ENCODE assay signal across 9 mouse cellular contexts in the genomic region with DNA sequence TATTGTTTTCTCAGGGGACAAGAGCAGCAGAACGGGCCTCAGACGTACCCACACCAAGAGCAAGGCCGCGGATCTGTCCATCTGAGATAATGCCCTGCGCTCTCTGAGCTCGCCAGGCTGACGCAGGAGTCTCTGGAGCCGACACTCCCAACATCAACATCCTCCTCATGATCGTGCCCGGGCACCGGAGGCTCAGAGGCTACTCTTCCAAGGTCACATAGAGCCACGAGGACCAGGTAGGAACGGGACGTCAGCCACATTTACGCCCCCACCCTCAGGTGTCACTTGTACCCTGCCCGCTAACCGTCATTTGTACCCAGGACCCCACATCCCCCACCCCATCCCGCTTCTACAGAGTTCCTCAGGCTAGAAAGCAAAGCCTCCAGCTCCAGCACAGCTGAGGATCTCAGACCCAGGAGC. TPM values are rescaled to one million over a fixed set of nuclear protein-coding genes. Genes with fewer than 3 reads are reported as not detected.
A peak's percentile ranks its signal among the peaks of the same experiment; 100 is the strongest.
DNase-seq lines count a peak whose midpoint lies in the region; ATAC-seq and TF ChIP-seq lines count a peak whose summit lies in the region.
"Had no signal": no experiment of that assay in that cellular context is flagged by ENCODE, and none has a peak within 500 bp of the region (broad histone marks: within the 10 kb centered on the region; RNA-seq: fewer than 3 reads in every experiment).

No protein-coding gene starts in this region.

- H3K79me2 ChIP-seq in MEL (ENCODE audit: control insufficient read depth, insufficient read depth, low read length, poor library complexity): peaks cover 6% of the 10 kb centered on the region

- H3K36me3 ChIP-seq in heart, embryonic 15.5 days: peaks cover 3% of the 10 kb centered on the region; the same call in 1 of the 2 replicates
- H3K36me3 ChIP-seq in MEL (ENCODE audit: control insufficient read depth in 1 of 2, insufficient read depth in 2 of 2, low read length in 2 of 2): no peaks in the 10 kb centered on the region; a peak in 2 of 4 replicates
- peaks cover 44% of the 10 kb centered on the region for H3K36me3 ChIP-seq in erythroblast, embryonic 14.5 days (ENCODE audit: control insufficient read depth)
- H3K36me3 ChIP-seq in limb, embryonic 10.5 days: peaks cover 12% of the 10 kb centered on the region

- TF ChIP-seq POLR2A in MEL (IDR thresholded peaks at IDR 0.05; ENCODE audit: control insufficient read depth in 1 of 2, insufficient read depth in 1 of 2, low read depth in 1 of 2, low read length in 2 of 2, poor library complexity in 1 of 2): no peak

- H3K4me2 ChIP-seq in heart, embryonic 15.5 days: peak overlapping the region; percentile 86

- TF ChIP-seq RAD21 in MEL (IDR thresholded peaks at IDR 0.05; ENCODE audit: low read depth, low read length): no peak

- no peak for DNase-seq in heart, adult 9 months (ENCODE audit: low spot score in 2 of 2)
- peak; percentile 65 for DNase-seq in MEL (ENCODE audit: low read depth, low spot score)
- no peak for DNase-seq in limb, embryonic 10.5 days (ENCODE audit: low spot score)
- no peak for DNase-seq in yolk sac, embryonic 10.5 days (ENCODE audit: low spot score)
- no peak for DNase-seq in thymus, adult 18-20 months

- TF ChIP-seq EP300 in MEL (IDR thresholded peaks at IDR 0.05; ENCODE audit: low read depth in 1 of 2, low read length in 2 of 2): no peak

- H3K9me3 ChIP-seq in heart, embryonic 15.5 days (replicated peaks): no peaks in the 10 kb centered on the region
- H3K9me3 ChIP-seq in MEL (replicated peaks; ENCODE audit: insufficient read depth, low read length): no peaks in the 10 kb centered on the region
- H3K9me3 ChIP-seq in erythroblast, embryonic 14.5 days (ENCODE audit: control insufficient read depth, low read length): no peaks in the 10 kb centered on the region
- H3K9me3 ChIP-seq in limb, embryonic 10.5 days (replicated peaks): no peaks in the 10 kb centered on the region

- H3K4me3 ChIP-seq in heart, embryonic 15.5 days: peak overlapping the region; percentile 87
- H3K4me3 ChIP-seq in MEL (ENCODE audit: control insufficient read depth in 1 of 2, insufficient read depth in 1 of 2, low read depth in 2 of 2, low read length in 2 of 2): peak overlapping the region; percentile 66 to 80
- H3K4me3 ChIP-seq in erythroblast, embryonic 14.5 days (replicated peaks): peak overlapping the region; percentile 79
- H3K4me3 ChIP-seq in limb, embryonic 10.5 days: peak overlapping the region; percentile 82

- peaks cover 31% of the 10 kb centered on the region for H3K4me1 ChIP-seq in heart, embryonic 15.5 days (replicated peaks)
- H3K4me1 ChIP-seq in MEL (ENCODE audit: control insufficient read depth in 1 of 2, insufficient read depth in 2 of 2, low read length in 2 of 2): peaks cover 0 to 4% of the 10 kb centered on the region in 2 experiments; a peak in 1 of 4 replicates
- peaks cover 75% of the 10 kb centered on the region for H3K4me1 ChIP-seq in erythroblast, embryonic 14.5 days (ENCODE audit: control insufficient read depth)
- peaks cover 28% of the 10 kb centered on the region for H3K4me1 ChIP-seq in limb, embryonic 10.5 days

- peak overlapping the region; percentile 82 for H3K27ac ChIP-seq in heart, embryonic 15.5 days
- H3K27ac ChIP-seq in MEL (ENCODE audit: control insufficient read depth, low read depth, low read length): peak overlapping the region; percentile 28; the same call in 1 of the 2 replicates
- peak overlapping the region; percentile 94 for H3K27ac ChIP-seq in limb, embryonic 10.5 days

- H3K27me3 ChIP-seq in heart, embryonic 15.5 days: no peaks in the 10 kb centered on the region
- no peaks in the 10 kb centered on the region for H3K27me3 ChIP-seq in MEL (ENCODE audit: control insufficient read depth in 1 of 2, insufficient read depth in 2 of 2, low read length in 2 of 2)
- H3K27me3 ChIP-seq in erythroblast, embryonic 14.5 days (ENCODE audit: control insufficient read depth): peaks cover 3% of the 10 kb centered on the region
- H3K27me3 ChIP-seq in limb, embryonic 10.5 days (ENCODE audit: low read depth, poor library complexity, severe bottlenecking): no peaks in the 10 kb centered on the region

- ATAC-seq in heart, embryonic 15.5 days (replicated peaks; ENCODE audit: insufficient number of reproducible peaks, insufficient read depth, low FRiP score, low read depth): peak; percentile 44
- peak; percentile 59 for ATAC-seq in megakaryocyte progenitor cell, adult 5-6 weeks (replicated peaks; ENCODE audit: poor library complexity)

- 0% methylated on average over 18 of the region's 18 CpGs for WGBS in heart, embryonic 15.5 days
- under 1% methylated on average over 18 of the region's 18 CpGs for WGBS in limb, embryonic 10.5 days

- no peak for TF ChIP-seq CTCF in MEL (IDR thresholded peaks at IDR 0.05 in 2 of 3, conservative IDR thresholded peaks at IDR 0.05 in 1 of 3; ENCODE audit: control insufficient read depth in 1 of 3, insufficient read depth in 1 of 3, low read depth in 2 of 3, low read length in 3 of 3, poor library complexity in 1 of 3, severe bottlenecking in 1 of 3)

- H3K9ac ChIP-seq in heart, embryonic 15.5 days: peak overlapping the region; percentile 81
- peak overlapping the region; percentile 78 for H3K9ac ChIP-seq in MEL (ENCODE audit: control insufficient read depth, low read depth, low read length, poor library complexity, severe bottlenecking)

TF ChIP-seq in MEL, 35 proteins besides CTCF, POLR2A, EP300 and RAD21 (continues in another document):
- TF ChIP-seq ZMIZ1 (IDR thresholded peaks at IDR 0.05; ENCODE audit: low read depth, low read length): no peak
- TF ChIP-seq CHD2 (IDR thresholded peaks at IDR 0.05; ENCODE audit: low read length): no peak
- TF ChIP-seq JUND (IDR thresholded peaks at IDR 0.05; ENCODE audit: low read depth, low read length): no peak
- no peak for TF ChIP-seq NRF1 (IDR thresholded peaks at IDR 0.05; ENCODE audit: insufficient read depth, low read depth, low read length, poor library complexity, severe bottlenecking)
- TF ChIP-seq RCOR1 (IDR thresholded peaks at IDR 0.05; ENCODE audit: low read depth, low read length): no peak
- TF ChIP-seq TAL1 (IDR thresholded peaks at IDR 0.05; ENCODE audit: low read length): no peak
- TF ChIP-seq MAFK (IDR thresholded peaks at IDR 0.05; ENCODE audit: borderline replicate concordance, low read depth, low read length): no peak
- TF ChIP-seq UBTF (IDR thresholded peaks at IDR 0.05; ENCODE audit: borderline replicate concordance, insufficient read depth, low read depth, low read length): no peak
- TF ChIP-seq E2F4 (IDR thresholded peaks at IDR 0.05; ENCODE audit: borderline replicate concordance, low read depth, low read length): no peak
- no peak for TF ChIP-seq ZC3H11A (IDR thresholded peaks at IDR 0.05; ENCODE audit: low read depth, low read length)
- no peak for TF ChIP-seq ZNF384 (IDR thresholded peaks at IDR 0.05; ENCODE audit: low read depth, low read length)

RNA-seq across cellular contexts. Expression of a gene that starts 0.4 kb away (rescaled TPM):
- polyA plus RNA-seq in heart, embryonic 15.5 days (2015; fragmentation: Nextera tagmentation; extraction: Ambion mirVana): 59.5 and 71.3 TPM in 2 replicates
- 38.2 and 45.5 TPM in 2 replicates for total RNA-seq in MEL (2012; rRNA removed)
- polyA plus RNA-seq in MEL (2012; ENCODE audit: insufficient read depth in 1 of 2, insufficient read length in 2 of 2, low read depth in 1 of 2, low replicate concordance in 2 of 2, missing spikeins in 1 of 2): 10 to 100 TPM in 1 of 2 experiments, not detected in 1; 72.6 TPM
- polyA plus RNA-seq in erythroblast, embryonic 14.5 days (2012): 219 and 275 TPM in 2 replicates
- 87.5 and 97.4 TPM in 2 replicates for polyA plus RNA-seq in limb, embryonic 10.5 days (2016; fragmentation: Nextera tagmentation; extraction: Ambion mirVana)
- 85.1 and 90.4 TPM in 2 replicates for total RNA-seq in megakaryocyte progenitor cell, adult 5-6 weeks (2015)
- total RNA-seq in megakaryocyte progenitor cell, adult 5-6 weeks (2017): 34.9 and 39.5 TPM in 2 replicates

RNA-seq across cellular contexts. Expression of a gene that starts 20.4 kb away (rescaled TPM):
- polyA plus RNA-seq in heart, embryonic 15.5 days (2015; fragmentation: Nextera tagmentation; extraction: Ambion mirVana): 7.5 and 10.7 TPM in 2 replicates
- total RNA-seq in MEL (2012; rRNA removed): 16.1 and 24.3 TPM in 2 replicates
- polyA plus RNA-seq in MEL (2012; ENCODE audit: insufficient read depth in 1 of 2, insufficient read length in 2 of 2, low read depth in 1 of 2, low replicate concordance in 2 of 2, missing spikeins in 1 of 2): 10 to 100 TPM in 1 of 2 experiments, not detected in 1; 34.9 TPM
- polyA plus RNA-seq in erythroblast, embryonic 14.5 days (2012): 27.7 and 31.8 TPM in 2 replicates
- polyA plus RNA-seq in limb, embryonic 10.5 days (2016; fragmentation: Nextera tagmentation; extraction: Ambion mirVana): 7.7 and 8.9 TPM in 2 replicates
- 8.0 and 8.3 TPM in 2 replicates for total RNA-seq in megakaryocyte progenitor cell, adult 5-6 weeks (2015)
- total RNA-seq in megakaryocyte progenitor cell, adult 5-6 weeks (2017): 14.8 and 15.8 TPM in 2 replicates

RNA-seq across cellular contexts. Expression of a gene that starts 26.2 kb away (rescaled TPM):
- polyA plus RNA-seq in heart, embryonic 15.5 days (2015; fragmentation: Nextera tagmentation; extraction: Ambion mirVana): not detected in 2 replicates
- not detected in 2 replicates for total RNA-seq in MEL (2012; rRNA removed)
- not detected for polyA plus RNA-seq in MEL (2012; ENCODE audit: insufficient read depth in 1 of 2, insufficient read length in 2 of 2, low read depth in 1 of 2, low replicate concordance in 2 of 2, missing spikeins in 1 of 2)
- not detected in 2 replicates for polyA plus RNA-seq in erythroblast, embryonic 14.5 days (2012)
- not detected in 2 replicates for polyA plus RNA-seq in limb, embryonic 10.5 days (2016; fragmentation: Nextera tagmentation; extraction: Ambion mirVana)
- not detected in 2 replicates for total RNA-seq in megakaryocyte progenitor cell, adult 5-6 weeks (2015)
- not detected in 2 replicates for total RNA-seq in megakaryocyte progenitor cell, adult 5-6 weeks (2017)
- total RNA-seq: neutrophil, adult 5-6 weeks had no signal

RNA-seq across cellular contexts. Expression of a gene that starts 27.2 kb away (rescaled TPM):
- 49.9 and 61.4 TPM in 2 replicates for polyA plus RNA-seq in heart, embryonic 15.5 days (2015; fragmentation: Nextera tagmentation; extraction: Ambion mirVana)
- 11.8 and 12.6 TPM in 2 replicates for total RNA-seq in MEL (2012; rRNA removed)
- polyA plus RNA-seq in MEL (2012; ENCODE audit: insufficient read depth in 1 of 2, insufficient read length in 2 of 2, low read depth in 1 of 2, low replicate concordance in 2 of 2, missing spikeins in 1 of 2): 10 to 100 TPM in 1 of 2 experiments, not detected in 1; 34.5 TPM
- polyA plus RNA-seq in erythroblast, embryonic 14.5 days (2012): 52.6 and 58.1 TPM in 2 replicates
- polyA plus RNA-seq in limb, embryonic 10.5 days (2016; fragmentation: Nextera tagmentation; extraction: Ambion mirVana): 40.8 and 47.4 TPM in 2 replicates
- total RNA-seq in megakaryocyte progenitor cell, adult 5-6 weeks (2015): 8.9 and 10.8 TPM in 2 replicates
- total RNA-seq in megakaryocyte progenitor cell, adult 5-6 weeks (2017): 9.6 and 13.4 TPM in 2 replicates

RNA-seq across cellular contexts. Expression of a gene that starts 27.6 kb away (rescaled TPM):
- polyA plus RNA-seq in heart, embryonic 15.5 days (2015; fragmentation: Nextera tagmentation; extraction: Ambion mirVana): 1.9 and 2.0 TPM in 2 replicates
- 0.46 and 1.8 TPM in 2 replicates for total RNA-seq in MEL (2012; rRNA removed)
- polyA plus RNA-seq in MEL (2012; ENCODE audit: insufficient read depth in 1 of 2, insufficient read length in 2 of 2, low read depth in 1 of 2, low replicate concordance in 2 of 2, missing spikeins in 1 of 2): 1 to 10 TPM in 1 of 2 experiments, not detected in 1; 1.2 TPM
- 1.6 and 2.1 TPM in 2 replicates for polyA plus RNA-seq in erythroblast, embryonic 14.5 days (2012)
- polyA plus RNA-seq in limb, embryonic 10.5 days (2016; fragmentation: Nextera tagmentation; extraction: Ambion mirVana): 1.7 and 3.4 TPM in 2 replicates
- 0.39 and 0.72 TPM in 2 replicates for total RNA-seq in megakaryocyte progenitor cell, adult 5-6 weeks (2015)
- total RNA-seq in megakaryocyte progenitor cell, adult 5-6 weeks (2017): 0.91 and 2.0 TPM in 2 replicates

Comparison
In these comparisons a context has a peak if more than half of its experiments do, and no peak if none do; other contexts are left out.
1. H3K27ac ChIP-seq: peak in every context shown above with its lines; median percentile 94 in limb, embryonic 10.5 days; 82 in heart, embryonic 15.5 days; 28 in MEL.